Mouse (Mus musculus) embryonic fibroblast, embryonic 13.5 days (primary cell): ENCODE data around the gene Unc5b. TPM values are rescaled to one million over a fixed set of nuclear protein-coding genes. Genes with fewer than 3 reads are reported as not detected.

Source experiments
- H3K27ac ChIP-seq: 2 replicates; pipeline ENCODE4 v1.5.1; 2012; ENCODE audit warnings: low read length, control low read depth, inconsistent platforms; ENCODE audit not compliant: insufficient read depth
- H3K4me1 ChIP-seq: 2 replicates; pipeline ENCODE4 v1.6.1; 2011; ENCODE audit warnings: low read length; ENCODE audit not compliant: control insufficient read depth, insufficient read depth
- H3K4me3 ChIP-seq: 2 replicates; pipeline ENCODE4 v1.5.1; 2011; ENCODE audit warnings: mild to moderate bottlenecking, control low read depth, low read length; ENCODE audit not compliant: insufficient read depth
- CTCF ChIP-seq: IDR thresholded peaks from 2 replicates; pipeline ENCODE4 v1.5.1; 2011; ENCODE audit warnings: mild to moderate bottlenecking, control low read depth, low read length, moderate library complexity, borderline replicate concordance; ENCODE audit not compliant: insufficient read depth
- POLR2A ChIP-seq: IDR thresholded peaks from 2 replicates; pipeline ENCODE4 v1.6.1; 2011; ENCODE audit warnings: low read depth, mild to moderate bottlenecking, control low read depth, low read length, moderate library complexity
- polyA plus RNA-seq: library from polyadenylated mRNA; stranded (reverse); fragments of >200 nt; gene quantifications from 2 replicates; pipeline ENCODE4 v1.2.4, GENCODE M21; 2011; ENCODE audit warnings: low read depth; ENCODE audit not compliant: missing spikeins, insufficient read length

The Unc5b gene
- polyA plus RNA-seq, 1 experiment: 101 TPM

DNA sequence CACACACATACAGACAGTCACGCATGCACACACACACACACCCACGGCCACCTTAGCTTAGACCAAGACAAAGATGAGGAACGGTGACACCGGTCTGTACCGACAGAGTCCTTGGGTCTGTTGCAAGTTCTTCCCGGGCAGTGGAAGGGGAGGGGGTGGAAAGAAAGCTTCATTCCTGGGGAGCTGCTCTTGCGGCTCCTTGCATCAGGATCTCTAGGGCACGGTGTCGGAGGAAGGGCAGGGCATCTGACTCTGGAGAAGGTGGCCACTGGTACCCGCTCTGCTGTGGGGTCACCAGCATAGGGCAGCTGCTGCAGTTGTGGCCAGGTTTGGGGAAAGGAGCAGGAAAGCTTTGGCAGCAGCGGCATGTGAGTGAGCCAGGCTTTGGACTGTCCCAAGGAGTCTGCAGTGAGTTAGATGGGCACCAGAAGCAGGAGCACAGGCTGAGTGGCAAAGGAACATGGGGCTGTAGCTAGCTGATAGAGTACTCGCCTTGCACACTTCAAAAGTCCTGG is 29.4 kb downstream of the Unc5b start:
- no peak overlapping the region for H3K4me3 ChIP-seq
- H3K4me1 ChIP-seq: peaks cover 21% of the 10 kb centered on the region
- H3K27ac ChIP-seq: peak overlapping the region; percentile 24; the same call in 1 of the 2 replicates
- no peak for TF ChIP-seq POLR2A
- no peak for TF ChIP-seq CTCF

DNA sequence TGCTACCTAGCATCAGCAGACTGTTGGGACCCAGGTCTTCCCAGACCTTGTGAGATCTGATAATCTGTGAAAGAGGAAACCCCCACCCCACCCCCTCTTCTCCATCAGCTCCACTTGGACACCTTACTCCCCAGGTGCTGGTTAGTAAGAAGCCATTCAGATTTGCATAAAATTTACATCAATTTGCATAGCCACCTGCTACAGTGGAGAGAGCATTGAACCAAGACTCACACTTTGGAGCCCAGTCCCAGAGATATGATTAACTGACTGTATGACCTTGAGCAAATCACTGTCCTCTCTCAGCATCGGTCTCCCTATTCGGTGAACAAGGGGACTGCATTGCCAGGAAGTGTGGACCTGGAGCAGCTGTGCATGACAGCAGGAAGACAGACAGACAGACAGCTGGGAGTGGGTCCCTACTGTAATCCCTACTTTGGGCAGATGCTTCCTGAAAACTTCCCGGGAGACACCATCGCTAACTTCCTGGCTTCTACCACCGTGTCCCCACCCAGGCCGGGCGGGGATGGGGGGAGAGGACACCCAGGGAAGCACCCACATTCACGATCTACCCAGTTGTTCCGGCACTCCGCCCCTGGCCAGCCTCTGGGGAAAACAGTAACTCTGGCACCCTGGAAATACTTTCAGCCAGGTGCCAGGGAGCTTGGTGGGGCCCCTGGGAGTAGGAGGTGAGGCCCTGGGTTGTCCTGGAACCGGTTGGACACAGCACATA is 30.0 kb downstream of the Unc5b start:
- TF ChIP-seq POLR2A (no peak), CTCF (no peak)
- Histone ChIP-seq H3K4me1 (peaks cover 17% of the 10 kb centered on the region), H3K27ac (no peak overlapping the region), H3K4me3 (no peak overlapping the region)

DNA sequence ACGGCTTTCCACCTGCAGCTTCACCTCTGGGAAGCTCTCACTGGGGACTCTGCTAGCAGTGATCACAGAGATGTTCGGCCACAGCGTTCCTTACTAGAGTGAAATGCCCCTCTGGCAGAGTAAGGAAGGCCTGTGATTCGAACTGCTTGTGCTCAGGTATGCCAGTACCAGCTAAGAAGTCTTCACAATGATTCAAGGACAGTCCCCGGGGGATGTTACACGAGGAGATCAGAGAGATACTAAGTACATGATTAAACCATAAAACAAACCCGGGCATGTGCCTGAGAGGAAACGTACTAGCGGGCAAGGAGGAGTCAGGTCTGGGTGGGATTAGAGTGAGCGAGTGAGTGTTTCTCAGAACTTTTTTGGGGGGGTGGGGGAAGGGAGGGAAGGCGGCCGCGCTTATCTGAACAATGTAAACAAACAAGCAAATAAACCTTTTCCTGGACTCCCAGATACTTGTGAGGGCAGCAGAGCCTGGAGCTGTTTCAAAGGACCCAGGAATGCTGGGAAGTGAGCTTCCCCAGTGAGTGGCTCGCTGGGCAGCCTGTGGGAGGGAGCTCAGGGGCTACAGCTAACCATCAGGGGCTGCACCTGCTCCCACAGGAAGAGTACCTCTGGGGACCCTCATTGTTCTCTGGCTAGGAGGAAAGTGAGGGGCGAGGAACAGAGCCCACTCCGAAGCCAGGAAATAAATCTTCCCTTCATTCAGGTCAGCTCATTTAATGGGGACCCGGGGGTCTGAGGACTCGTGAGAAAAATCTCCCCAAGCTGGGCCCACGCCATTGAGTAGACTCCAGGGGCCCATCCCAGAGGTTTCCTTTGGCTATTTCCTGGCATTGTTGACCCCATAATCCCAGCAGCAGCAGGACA is 30.9 kb downstream of the Unc5b start:
- TF ChIP-seq CTCF (no peak), POLR2A (no peak)
- H3K4me1 ChIP-seq: peaks cover 15% of the 10 kb centered on the region
- no peak overlapping the region for H3K4me3 ChIP-seq
- H3K27ac ChIP-seq: no peak overlapping the region

DNA sequence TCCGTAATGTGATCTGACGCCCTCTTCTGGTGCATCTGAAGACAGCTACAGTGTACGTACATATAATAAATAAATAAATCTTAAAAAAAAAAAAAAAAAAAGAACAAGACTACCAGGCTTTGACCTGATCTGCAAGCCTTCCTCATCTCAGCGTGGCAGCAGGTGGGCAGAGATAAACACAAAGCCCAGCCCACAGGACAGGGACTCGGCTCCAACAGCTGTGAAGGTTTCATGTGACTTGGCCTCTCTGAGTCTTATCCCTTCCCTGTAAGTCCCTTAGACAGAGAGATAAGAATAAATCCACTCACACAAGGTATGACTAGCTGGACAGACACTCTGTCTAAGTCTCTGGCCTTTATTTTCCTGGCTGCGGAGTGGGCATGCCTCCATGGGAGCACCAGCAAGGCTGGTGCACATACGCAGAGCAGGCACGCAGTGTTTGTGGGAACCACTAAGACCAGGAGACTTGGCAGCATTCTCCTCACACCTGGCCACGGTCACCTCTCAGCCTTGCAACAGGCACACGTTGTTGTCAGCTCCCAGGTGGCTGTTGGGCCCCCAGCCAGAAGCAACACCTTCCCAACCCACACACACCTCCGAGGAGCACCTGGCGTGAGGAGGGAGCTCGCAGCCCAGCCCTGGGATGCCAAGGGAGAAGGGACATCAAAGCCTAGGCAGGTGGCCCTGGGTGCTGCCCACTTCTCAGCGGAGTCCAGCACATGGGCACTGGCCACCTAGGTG is 33.5 kb downstream of the Unc5b start:
- Histone ChIP-seq H3K27ac (no peak overlapping the region), H3K4me1 (peaks cover 10% of the 10 kb centered on the region), H3K4me3 (no peak overlapping the region)
- TF ChIP-seq CTCF (no peak), POLR2A (no peak)

DNA sequence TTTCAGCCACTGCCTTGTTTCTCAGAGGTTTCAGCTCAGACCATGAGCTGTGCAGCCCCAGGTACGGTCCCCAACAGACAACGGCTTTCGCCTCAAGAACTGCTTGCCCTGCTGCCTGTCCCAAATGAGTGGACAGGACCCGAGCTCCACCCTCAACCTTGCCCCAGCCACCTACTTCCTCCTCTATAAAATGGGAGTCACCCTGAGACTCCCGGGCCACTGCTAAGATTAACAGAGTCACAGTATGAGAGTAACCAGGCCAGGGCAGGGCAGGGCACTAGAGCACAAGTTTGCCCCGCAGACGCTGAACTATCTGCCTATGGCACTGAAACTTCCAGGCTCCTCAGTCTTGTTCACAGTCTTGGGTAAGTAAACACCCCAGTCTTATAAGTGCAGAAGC is 34.9 kb downstream of the Unc5b start:
- TF ChIP-seq POLR2A: no peak
- TF ChIP-seq CTCF: no peak
- Histone ChIP-seq H3K27ac (peak overlapping the region; percentile 14), H3K4me1 (peaks cover 10% of the 10 kb centered on the region), H3K4me3 (no peak overlapping the region)

DNA sequence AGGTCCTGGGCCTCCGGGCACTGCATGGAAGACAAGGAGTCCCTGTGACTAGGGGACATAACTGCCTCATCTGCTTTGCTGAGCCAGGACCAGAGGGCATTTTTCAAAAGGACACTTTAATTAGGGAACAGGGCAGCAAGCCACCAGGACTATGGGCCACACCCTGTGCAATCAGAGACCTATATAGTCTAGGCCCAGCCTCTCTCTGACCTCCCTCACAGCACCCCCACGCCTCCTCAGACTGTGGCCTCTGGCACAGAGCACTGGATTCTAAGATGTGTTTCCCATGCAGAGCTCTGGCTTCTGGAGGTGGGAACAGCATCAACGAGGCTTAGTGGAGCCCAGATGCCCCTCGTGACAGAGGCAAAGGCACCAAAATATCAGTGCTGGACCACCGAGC is 35.4 kb downstream of the Unc5b start:
- no peak overlapping the region for H3K4me3 ChIP-seq
- H3K27ac ChIP-seq: peak overlapping the region; percentile 14
- peaks cover 10% of the 10 kb centered on the region; the same call in 1 of the 2 replicates for H3K4me1 ChIP-seq
- TF ChIP-seq POLR2A: no peak
- no peak for TF ChIP-seq CTCF

DNA sequence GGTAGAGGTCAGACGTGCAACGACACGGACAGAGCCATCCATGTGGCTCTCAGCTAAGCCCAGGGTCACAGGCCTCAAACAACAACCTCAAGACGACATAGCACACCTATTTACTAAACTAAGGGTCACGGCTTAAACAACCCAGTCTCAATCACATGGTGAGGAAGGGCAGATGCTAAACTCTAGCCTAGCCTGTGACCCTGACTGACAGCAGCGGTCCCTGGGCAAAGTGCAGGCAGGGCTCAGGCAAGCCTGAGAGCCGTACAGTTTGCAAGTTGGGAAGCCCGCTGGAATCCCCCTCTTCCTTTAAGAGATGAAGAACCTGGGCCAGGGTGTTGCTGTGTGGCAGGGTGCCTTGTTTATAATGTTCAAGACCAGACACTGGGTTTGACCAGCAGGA is 36.6 kb downstream of the Unc5b start:
- no peak for TF ChIP-seq POLR2A
- TF ChIP-seq CTCF: no peak
- Histone ChIP-seq H3K27ac (peak overlapping the region; percentile 4; the same call in 1 of the 2 replicates), H3K4me1 (peaks cover 10% of the 10 kb centered on the region; the same call in 1 of the 2 replicates), H3K4me3 (no peak overlapping the region)

DNA sequence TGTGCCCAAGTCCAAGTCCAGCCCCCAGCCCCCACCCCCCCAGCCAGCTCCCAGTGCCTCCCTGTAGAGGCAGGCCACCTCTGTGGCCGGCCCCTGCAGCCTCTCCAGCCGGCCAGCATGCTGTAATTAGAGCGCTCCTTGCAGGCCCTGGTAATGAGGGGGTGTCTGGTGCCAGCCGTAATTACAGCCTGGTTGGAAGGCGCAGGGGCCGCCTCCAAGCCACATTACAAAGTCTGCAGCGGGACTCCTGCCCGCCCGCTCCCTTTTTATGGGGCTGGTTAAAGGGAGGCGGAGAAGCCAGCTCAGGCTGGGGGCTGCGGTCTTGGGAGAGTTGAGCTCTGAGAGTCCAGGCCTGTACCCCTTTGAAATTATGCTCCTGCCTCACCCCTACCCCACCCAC is 37.0 kb downstream of the Unc5b start:
- Histone ChIP-seq H3K27ac (peak overlapping the region; percentile 4; the same call in 1 of the 2 replicates), H3K4me1 (peaks cover 9% of the 10 kb centered on the region; the same call in 1 of the 2 replicates), H3K4me3 (no peak overlapping the region)
- TF ChIP-seq POLR2A (no peak), CTCF (no peak)

DNA sequence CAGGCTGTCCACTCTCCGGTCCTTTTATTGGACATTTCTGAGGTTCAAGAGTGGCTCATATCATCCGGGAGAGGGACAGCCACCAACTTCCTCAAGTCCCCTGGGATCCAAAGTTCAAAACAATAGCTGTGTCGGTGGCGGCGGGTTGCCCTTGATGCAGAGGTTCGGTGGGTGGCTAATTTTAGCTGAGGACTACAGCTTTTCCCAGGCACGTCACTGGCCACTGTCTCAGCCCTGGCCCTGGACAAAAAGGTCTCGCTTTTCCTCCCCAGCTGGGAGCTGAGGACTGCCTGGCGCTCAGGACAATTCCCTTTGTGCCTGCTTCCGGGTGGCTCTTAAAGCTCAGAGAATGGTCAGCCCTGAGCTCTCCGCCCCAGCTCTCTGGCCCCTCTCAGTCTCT is 38.5 kb downstream of the Unc5b start:
- H3K4me3 ChIP-seq: no peak overlapping the region
- 0 out of 2 replicates have a peak, but pooled peaks cover 5% of the 10 kb centered on the region for H3K4me1 ChIP-seq
- TF ChIP-seq CTCF: no peak
- TF ChIP-seq POLR2A: no peak
- H3K27ac ChIP-seq: no peak overlapping the region
